Mouse (Mus musculus) thymus, adult 2 months (tissue): Measurements from ENCODE around the gene Kctd6.

Experiments
- CTCF ChIP-seq: fragments of 200-500 bp; IDR thresholded peaks from 2 replicates; pipeline ENCODE4 v1.5.1; 2012; ENCODE audit warnings: mild to moderate bottlenecking, control low read depth, low read length, moderate library complexity, borderline replicate concordance; ENCODE audit not compliant: control insufficient read depth, poor library complexity, insufficient read depth; ENCODE audit errors: extremely low read depth
- POLR2A ChIP-seq: fragments of 200-500 bp; IDR thresholded peaks from 2 replicates; pipeline ENCODE4 v1.6.1; 2012; ENCODE audit warnings: mild to moderate bottlenecking, low read length, control low read depth, moderate library complexity; ENCODE audit not compliant: control insufficient read depth, poor library complexity, insufficient read depth; ENCODE audit errors: extremely low read depth

DNA sequence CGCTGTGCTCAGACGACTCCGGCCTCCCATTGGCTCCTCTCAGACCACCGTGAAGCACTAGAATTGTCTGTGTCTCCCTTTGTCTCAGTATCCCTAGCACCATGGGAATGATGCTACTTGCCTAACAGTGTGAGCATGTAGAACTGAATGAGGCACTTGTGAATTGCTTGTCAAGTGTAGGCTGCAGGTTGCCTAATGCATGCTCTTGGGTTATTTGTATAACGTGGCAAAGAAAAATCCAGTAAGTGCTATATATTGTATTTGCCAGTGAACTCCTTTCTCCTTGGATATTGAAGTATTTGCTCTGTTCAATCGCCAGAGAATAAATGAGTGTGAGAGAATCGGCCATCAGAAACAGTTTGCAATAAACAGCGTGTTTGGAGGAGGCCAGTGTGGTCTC lies 32.9 kb downstream of the Kctd6 start:
- TF ChIP-seq CTCF (no peak), POLR2A (no peak)
